Mouse (Mus musculus) embryonic facial prominence, embryonic 13.5 days (tissue): Measurements from ENCODE around the gene Tor1b. TPM values are rescaled to one million over a fixed set of nuclear protein-coding genes. Genes with fewer than 3 reads are reported as not detected.

Experiments used
- ATAC-seq: fragments of 200-750 bp; cut with Nextera tagmentation; 2 replicates; pipeline ENCODE4 v1.8.0; 2017; ENCODE audit warnings: low read depth; ENCODE audit not compliant: insufficient number of reproducible peaks, insufficient read depth, low FRiP score, low TSS enrichment
- H3K27ac ChIP-seq: fragments of 300-500 bp; sonication (generic); 2 replicates; pipeline ENCODE4 v1.5.1; 2015; ENCODE audit warnings: moderate library complexity, mild to moderate bottlenecking, inconsistent platforms
- H3K27me3 ChIP-seq: fragments of 300-500 bp; sonication (generic); 2 replicates; pipeline ENCODE4 v1.6.1; 2015; ENCODE audit warnings: mild to moderate bottlenecking, inconsistent platforms
- H3K36me3 ChIP-seq: fragments of 300-500 bp; sonication (generic); 2 replicates; pipeline ENCODE4 v1.6.1; 2015; ENCODE audit warnings: mild to moderate bottlenecking, inconsistent platforms
- H3K4me1 ChIP-seq: fragments of 300-500 bp; sonication (generic); 2 replicates; pipeline ENCODE4 v1.6.1; 2015; ENCODE audit warnings: inconsistent platforms
- H3K4me2 ChIP-seq: fragments of 300-500 bp; sonication (generic); 2 replicates; pipeline ENCODE4 v1.6.1; 2015; ENCODE audit warnings: moderate library complexity, mild to moderate bottlenecking, inconsistent platforms
- H3K4me3 ChIP-seq: fragments of 300-500 bp; sonication (generic); 2 replicates; pipeline ENCODE4 v1.5.1; 2015; ENCODE audit warnings: mild to moderate bottlenecking, inconsistent platforms
- H3K9ac ChIP-seq: fragments of 300-500 bp; sonication (generic); 2 replicates; pipeline ENCODE4 v1.6.1; 2015; ENCODE audit warnings: mild to moderate bottlenecking, inconsistent platforms
- H3K9me3 ChIP-seq: fragments of 300-500 bp; sonication (generic); 2 replicates; pipeline ENCODE4 v1.6.1; 2016; ENCODE audit warnings: inconsistent platforms
- WGBS: fragments of 180-500 bp; shearing (Covaris S2); methylation state at CpG from one replicate; pipeline ENCODE4 v1.1.7; 2015; ENCODE audit warnings: mixed read lengths; 5-methylcytosine and 5-hydroxymethylcytosine counted together
- polyA plus RNA-seq: library from polyadenylated mRNA; unstranded; fragments of >200 nt; fragmentation: Nextera tagmentation; extraction: Ambion mirVana; gene quantifications from 2 replicates; pipeline ENCODE4 v1.2.1, GENCODE M21; 2015

Tor1b gene
- polyA plus RNA-seq, 1 experiment from 2014 or later: 37.6 TPM

GRCm38 (mm10) chr2:30995432-30995996 is 42.8 kb downstream of the Tor1b start:
- Histone ChIP-seq H3K4me1 (peaks cover 5% of the 10 kb centered on the region; the same call in 1 of the 2 replicates), H3K36me3 (peaks cover 10% of the 10 kb centered on the region), H3K9ac (no peak overlapping the region), H3K4me2 (no peak overlapping the region), H3K27me3 (no peaks in the 10 kb centered on the region), H3K9me3 (no peaks in the 10 kb centered on the region), H3K4me3 (no peak overlapping the region), H3K27ac (no peak overlapping the region)
- no peak for ATAC-seq
- 75% methylated on average over 11 of the region's 11 CpGs for WGBS

- Histone ChIP-seq H3K27me3 (no peaks in the 10 kb centered on the region), H3K4me2 (no peak overlapping the region), H3K4me3 (no peak overlapping the region), H3K9me3 (no peaks in the 10 kb centered on the region), H3K4me1 (peaks cover 5% of the 10 kb centered on the region; the same call in 1 of the 2 replicates), H3K27ac (no peak overlapping the region), H3K36me3 (peaks cover 32% of the 10 kb centered on the region), H3K9ac (no peak overlapping the region)
- WGBS: 63% methylated on average over 8 of the region's 8 CpGs
- ATAC-seq: no peak; the same call in 1 of the 2 replicates
Observed at GRCm38 (mm10) chr2:30998443-30999260, 45.9 kb downstream of the Tor1b start.

- Histone ChIP-seq H3K4me1 (peaks cover 8% of the 10 kb centered on the region; the same call in 1 of the 2 replicates), H3K27ac (no peak overlapping the region), H3K4me2 (no peak overlapping the region), H3K36me3 (peaks cover 62% of the 10 kb centered on the region), H3K4me3 (no peak overlapping the region), H3K9ac (0 out of 2 replicates have a peak overlapping the region, but pooled peaks have one; percentile 32), H3K27me3 (no peaks in the 10 kb centered on the region), H3K9me3 (no peaks in the 10 kb centered on the region)
- no peak for ATAC-seq
- 93% methylated on average over 10 of the region's 10 CpGs for WGBS
Observed at GRCm38 (mm10) chr2:31002857-31003256, 50.1 kb downstream of the Tor1b start.

- Histone ChIP-seq H3K27me3 (no peaks in the 10 kb centered on the region), H3K27ac (no peak overlapping the region), H3K36me3 (peaks cover 76% of the 10 kb centered on the region), H3K4me2 (no peak overlapping the region), H3K9ac (peak overlapping the region; percentile 27; the same call in 1 of the 2 replicates), H3K4me3 (no peak overlapping the region), H3K4me1 (peaks cover 8% of the 10 kb centered on the region; the same call in 1 of the 2 replicates), H3K9me3 (no peaks in the 10 kb centered on the region)
- no peak for ATAC-seq
- WGBS: 69% methylated on average over 2 of the region's 2 CpGs
Observed at GRCm38 (mm10) chr2:31005453-31005852, 52.7 kb downstream of the Tor1b start.

- H3K4me1 ChIP-seq: peaks cover 8% of the 10 kb centered on the region; the same call in 1 of the 2 replicates
- no peak overlapping the region for H3K27ac ChIP-seq
- no peak for ATAC-seq
- peaks cover 85% of the 10 kb centered on the region for H3K36me3 ChIP-seq
- no peaks in the 10 kb centered on the region for H3K27me3 ChIP-seq
- H3K4me2 ChIP-seq: no peak overlapping the region
- H3K4me3 ChIP-seq: no peak overlapping the region
- WGBS: 79% methylated on average over 5 of the region's 5 CpGs
- no peaks in the 10 kb centered on the region for H3K9me3 ChIP-seq
- peak overlapping the region; percentile 16; the same call in 1 of the 2 replicates for H3K9ac ChIP-seq
Observed at GRCm38 (mm10) chr2:31006434-31006833, 53.7 kb downstream of the Tor1b start.

GRCm38 (mm10) chr2:31007208-31007607 is 54.4 kb downstream of the Tor1b start:
- H3K36me3 ChIP-seq: peaks cover 84% of the 10 kb centered on the region
- H3K4me3 ChIP-seq: no peak overlapping the region
- no peaks in the 10 kb centered on the region for H3K9me3 ChIP-seq
- H3K27me3 ChIP-seq: no peaks in the 10 kb centered on the region
- 91% methylated on average over 5 of the region's 5 CpGs for WGBS
- no peak for ATAC-seq
- no peak overlapping the region for H3K27ac ChIP-seq
- H3K9ac ChIP-seq: no peak overlapping the region
- peaks cover 8% of the 10 kb centered on the region; the same call in 1 of the 2 replicates for H3K4me1 ChIP-seq
- no peak overlapping the region for H3K4me2 ChIP-seq

Other genes with a start within 250 kb of the Tor1b start
- gene 1700001O22Rik, start 149.3 kb upstream of the Tor1b start, polyA plus RNA-seq: 2.8 and 2.9 TPM in 2 replicates
- gene Ntmt1, start 145.1 kb upstream of the Tor1b start, polyA plus RNA-seq: 94.9 and 105 TPM in 2 replicates
- 39.5 and 47.3 TPM in 2 replicates for gene Asb6, start 122.6 kb upstream of the Tor1b start, polyA plus RNA-seq
- 103 and 107 TPM in 2 replicates for gene Prrx2, start 118.0 kb upstream of the Tor1b start, polyA plus RNA-seq
- gene Ptges, start 23.1 kb upstream of the Tor1b start, polyA plus RNA-seq: 15.8 and 19.8 TPM in 2 replicates
- 80.0 and 85.2 TPM in 2 replicates for gene Tor1a, start 15.0 kb downstream of the Tor1b start, polyA plus RNA-seq
- 64.2 and 70.1 TPM in 2 replicates for gene BC005624, start 29.2 kb downstream of the Tor1b start, polyA plus RNA-seq
- gene Usp20, start 29.3 kb downstream of the Tor1b start, polyA plus RNA-seq: 23.5 and 25.6 TPM in 2 replicates
- 29.4 and 33.0 TPM in 2 replicates for gene Fnbp1, start 189.0 kb downstream of the Tor1b start, polyA plus RNA-seq
- 39.8 and 42.8 TPM in 2 replicates for gene Gpr107, start 199.4 kb downstream of the Tor1b start, polyA plus RNA-seq